Mouse (Mus musculus) testis, postnatal 10 days (tissue): ENCODE measurements around the gene Gdpgp1.

Source experiments
- DNase-seq: peaks from one replicate; pipeline ENCODE4 v3.0.0; 2021; ENCODE audit warnings: low spot score

Gene Gdpgp1

DNA sequence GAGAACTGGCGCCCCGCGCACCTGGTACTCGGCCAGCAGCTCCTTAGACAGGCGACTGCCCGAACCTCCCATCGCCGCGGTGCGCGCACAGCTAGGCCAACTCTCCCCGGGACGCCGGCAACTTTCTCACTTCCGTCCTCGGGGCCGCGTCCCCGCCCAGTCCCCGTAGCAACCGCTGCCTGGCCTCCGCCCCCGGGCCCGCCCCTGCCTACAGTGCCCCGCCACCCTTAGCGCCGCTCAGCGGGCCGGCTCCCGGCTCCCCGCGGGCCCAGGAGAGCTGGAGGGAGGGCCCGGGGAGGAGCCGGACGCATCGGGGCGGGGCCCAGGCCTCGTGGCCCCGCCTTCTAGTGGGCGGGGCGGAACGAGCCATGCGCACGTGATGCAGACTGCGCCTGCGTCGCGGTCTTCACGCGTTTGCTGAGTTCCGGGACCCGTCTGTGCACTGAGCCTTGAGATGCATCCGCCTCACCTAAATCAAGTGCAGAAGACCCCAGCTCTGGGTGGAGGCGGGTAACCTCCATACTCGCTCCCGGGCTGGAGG lies at the start of gene Gdpgp1, which contains the start of gene Cib1:
Gene Gdpgp1 (plus strand): TSS at position 377 of the 541 bp plus-strand sequence.
Gene Cib1 (minus strand): TSS at position 325 of the 541 bp plus-strand sequence.
- peak; percentile 98 for DNase-seq

DNA sequence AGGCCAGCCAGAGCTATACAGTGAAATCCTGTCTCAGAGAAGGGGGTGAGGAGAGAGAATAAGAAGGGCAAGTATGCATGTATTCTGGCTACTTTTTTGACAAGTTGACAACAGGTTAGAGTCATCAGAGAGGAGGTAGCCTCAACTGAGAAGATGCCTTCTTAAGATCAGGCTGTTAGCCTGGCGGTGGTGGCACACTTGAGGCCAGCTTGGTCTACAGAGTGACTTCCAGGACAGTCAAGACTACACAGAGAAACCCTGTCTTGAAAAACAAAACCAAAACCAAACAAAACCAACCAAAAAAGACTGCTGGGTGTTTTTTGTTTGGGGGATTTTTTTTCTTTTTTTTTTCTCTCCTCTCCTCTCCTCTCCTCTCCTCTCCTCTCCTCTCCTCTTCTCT lies 49.2 kb upstream of the Gdpgp1 start:
- DNase-seq, result no peak

DNA sequence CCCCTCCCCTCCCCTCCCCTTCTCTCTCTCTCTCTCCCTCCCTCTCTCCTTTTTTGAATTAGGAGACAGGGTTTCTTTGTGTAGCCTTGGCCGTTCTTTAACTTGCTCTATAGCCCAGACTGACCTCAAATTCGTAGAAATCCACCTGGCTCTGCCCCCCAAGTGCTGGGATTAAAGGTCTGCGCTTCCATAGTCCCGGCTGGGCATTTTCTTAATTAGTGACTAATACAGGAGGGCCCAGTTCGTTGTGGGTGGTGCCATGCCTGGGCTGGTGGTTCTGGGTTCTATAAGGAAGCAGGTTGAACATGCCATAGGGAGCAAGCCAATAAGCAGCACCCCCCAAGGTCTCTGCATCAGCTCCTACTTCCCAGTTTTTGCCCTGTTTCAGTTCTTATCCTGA lies 48.7 kb upstream of the Gdpgp1 start:
- no peak for DNase-seq

DNA sequence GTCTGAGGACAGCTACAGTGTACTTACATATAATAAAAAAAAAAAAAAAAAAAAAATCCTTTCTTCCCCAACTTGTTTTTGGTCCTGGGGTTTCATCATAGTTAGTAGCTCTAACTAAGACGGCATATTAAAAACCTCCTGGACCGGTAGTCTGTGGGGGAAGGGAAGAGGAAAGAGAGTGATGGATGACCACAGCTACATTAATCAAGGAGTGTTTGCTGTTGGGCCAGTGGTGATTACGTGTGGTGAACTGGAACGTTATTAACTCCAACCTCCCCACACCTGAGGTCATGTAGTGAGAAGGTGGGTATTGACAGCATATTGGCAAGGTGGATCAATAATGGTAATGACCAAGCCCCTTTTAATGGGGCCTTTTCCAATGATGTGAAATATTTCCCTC lies 48.1 kb upstream of the Gdpgp1 start:
- DNase-seq, result no peak

DNA sequence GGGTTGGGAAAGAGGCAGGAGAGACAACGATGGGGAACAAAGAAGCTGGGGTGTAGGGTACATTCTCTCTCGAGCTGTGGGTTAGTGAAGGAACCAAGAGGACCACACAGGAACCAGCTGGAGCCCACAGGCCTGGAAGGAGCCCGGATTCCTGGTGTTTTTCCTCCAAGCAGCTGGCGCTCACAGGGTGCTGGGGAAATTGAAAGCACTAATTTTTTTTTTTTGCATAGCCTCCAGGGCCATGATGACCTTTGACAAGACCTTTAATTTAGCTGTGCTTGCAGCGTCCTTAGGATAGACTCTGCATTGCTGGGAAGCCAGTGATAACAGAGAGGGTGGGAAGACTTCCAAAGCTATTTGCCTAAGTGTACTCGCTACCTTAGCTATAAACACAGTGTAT lies 47.7 kb upstream of the Gdpgp1 start:
- DNase-seq, result no peak

DNA sequence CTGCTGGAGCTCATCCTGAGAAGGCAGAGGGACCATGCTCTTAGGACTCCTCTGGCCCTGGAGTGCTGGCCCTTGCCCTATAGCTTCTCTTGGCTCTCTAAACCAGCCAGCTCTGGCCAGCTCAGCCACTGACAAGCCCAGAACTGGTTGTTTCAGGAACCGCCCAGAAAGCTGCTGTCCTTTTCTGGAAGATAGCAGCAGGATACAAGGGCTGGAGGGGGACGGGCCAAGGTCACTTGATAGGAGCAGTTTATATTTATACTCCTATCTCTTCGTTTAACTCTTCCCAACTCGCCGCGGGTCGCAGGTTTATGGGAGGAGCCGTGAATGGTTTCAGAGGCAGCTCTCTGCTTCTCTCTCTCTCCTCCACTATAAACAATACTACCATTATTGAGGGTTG lies 46.6 kb upstream of the Gdpgp1 start:
- DNase-seq, result peak; percentile 77

DNA sequence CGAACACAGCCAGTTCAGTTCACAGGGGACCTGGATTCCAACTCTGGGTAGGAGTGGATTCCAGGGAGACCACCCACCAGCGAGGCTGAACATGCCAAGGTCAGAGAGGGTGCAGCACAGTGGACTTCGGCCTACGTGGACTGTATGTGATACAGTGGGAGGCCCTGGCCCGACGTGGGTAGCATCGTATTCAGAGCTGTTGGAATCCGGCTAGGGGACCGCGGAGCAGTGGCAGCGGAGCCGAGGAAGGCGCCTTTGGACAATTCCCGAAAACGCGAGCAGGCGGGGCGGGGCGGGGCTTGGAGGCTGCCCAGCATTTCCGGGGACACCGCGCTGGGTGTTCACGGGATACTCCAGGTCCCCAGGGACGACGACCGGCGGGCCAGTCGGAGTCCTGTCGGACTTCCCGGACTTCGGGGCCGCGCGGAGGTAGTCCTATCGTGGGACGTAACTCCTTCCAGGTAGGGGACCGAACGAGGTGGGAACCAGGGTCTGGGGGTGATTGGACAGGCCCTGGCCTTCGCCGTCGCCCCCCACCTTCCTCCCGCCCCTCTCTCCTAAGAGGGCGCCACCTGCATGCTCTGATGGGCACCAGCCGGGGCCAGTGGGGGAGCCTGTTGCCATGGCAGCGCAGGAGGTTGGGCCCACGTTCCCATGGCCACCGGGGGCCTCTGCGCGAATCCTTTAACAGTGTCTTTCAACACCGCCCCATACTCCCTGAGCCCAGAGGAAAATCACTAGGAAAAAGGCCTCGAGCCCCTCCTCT lies 46.0 kb upstream of the Gdpgp1 start, which contains the start of gene Sema4b:
Gene Sema4b (plus strand): TSS at position 311 of the 766 bp plus-strand sequence.
- peak; percentile 97 for DNase-seq

DNA sequence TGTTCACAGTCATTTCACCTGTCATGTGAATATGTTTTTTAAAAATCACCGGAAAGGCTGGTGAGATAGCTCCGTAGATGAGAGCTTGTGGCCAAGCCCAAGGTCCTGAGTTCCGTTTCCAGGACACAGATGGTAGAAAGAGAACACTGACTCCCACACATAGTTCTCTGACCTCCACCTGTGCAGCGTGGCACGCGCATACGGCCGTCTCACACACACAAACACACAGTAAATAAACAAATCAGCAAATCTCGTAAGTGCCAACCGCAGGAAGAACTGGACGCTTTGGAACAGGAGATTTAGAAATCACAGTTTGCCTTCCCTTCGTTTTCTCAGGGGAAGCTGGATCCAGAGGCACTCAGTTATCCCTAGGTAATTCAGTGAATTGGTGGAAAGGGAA lies 45.2 kb upstream of the Gdpgp1 start:
- no peak for DNase-seq

DNA sequence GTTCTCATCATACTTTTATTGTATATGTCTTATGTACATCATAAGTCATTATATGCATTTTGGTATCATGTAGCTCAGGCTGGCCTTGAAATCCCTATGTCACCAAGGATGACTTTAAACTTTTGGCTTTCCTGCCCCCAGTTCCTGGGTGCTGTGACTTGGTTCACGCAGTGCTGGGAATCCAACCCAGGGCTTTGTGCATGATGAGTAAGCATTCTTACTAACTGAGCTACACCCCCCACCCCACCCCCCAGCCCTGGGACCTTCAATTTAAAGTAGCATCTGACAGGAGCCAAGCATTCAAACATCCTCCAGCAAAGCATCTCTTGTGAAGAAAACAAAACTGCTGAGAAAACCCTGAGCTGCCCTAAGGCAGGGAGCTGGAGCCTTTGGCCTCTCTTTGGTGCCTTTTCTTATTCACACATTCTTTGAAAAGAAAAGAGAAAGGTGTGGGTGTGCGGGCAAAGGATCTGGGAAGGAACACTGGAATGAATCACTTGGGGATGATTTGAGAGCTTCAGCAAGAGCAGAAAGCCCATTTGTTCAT lies 44.0 kb upstream of the Gdpgp1 start:
- no peak for DNase-seq

DNA sequence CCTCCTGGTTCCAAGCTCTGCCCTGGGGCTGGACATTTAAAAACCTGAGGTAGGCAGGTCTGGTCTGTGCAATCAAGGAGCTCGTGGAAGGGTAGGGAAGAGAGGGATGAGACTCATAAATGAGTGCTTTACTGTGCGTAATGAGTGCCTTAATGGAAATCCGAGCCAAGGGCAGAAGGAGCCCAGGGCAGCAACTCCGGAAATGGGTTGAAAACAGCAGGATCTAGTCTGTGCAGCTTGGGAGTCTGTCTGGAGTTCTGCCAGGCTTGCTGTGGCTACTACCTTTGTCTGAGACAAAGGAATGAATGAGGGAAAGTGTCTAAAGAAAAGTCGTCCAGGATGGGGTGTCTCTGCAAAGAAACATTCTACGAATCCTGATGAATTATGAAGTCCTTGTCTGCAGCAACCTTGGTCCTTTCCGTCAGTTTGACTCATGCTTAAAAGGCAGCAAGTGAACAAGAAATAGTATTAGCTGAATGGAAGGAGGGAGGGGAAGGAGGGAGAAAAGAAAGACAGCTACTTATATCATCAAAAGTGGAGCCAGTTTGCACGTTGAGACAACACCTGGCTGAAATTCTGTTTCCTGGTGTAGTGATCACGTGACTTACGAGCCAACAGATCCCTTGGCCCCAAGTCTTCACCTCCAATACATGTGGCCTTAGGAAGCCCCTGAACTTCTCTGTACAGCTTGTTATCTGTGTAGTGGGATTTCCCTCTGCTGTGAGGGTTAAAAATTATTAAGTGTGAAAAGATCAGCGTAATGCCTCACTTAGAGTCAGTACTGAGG lies 43.3 kb upstream of the Gdpgp1 start:
- no peak for DNase-seq

DNA sequence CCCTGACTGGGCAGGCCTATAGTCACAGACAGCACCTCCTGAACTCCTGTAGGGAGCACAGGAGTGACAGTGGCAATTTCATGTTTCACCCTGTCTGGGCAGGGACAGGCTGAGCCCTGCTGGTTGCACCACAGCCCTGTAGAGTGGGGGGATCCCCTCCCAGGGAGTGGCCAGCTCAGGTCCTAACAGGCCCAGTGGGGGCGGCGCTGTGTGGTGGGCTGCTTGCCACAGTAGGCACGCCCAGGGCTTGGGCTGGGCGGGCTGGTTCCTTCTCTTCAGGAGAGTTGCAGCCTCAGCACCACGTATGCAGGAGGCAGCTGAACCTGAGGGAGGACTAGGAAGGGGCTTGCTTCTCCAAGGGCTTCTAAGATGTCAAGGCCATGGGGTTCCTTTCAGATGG lies 41.2 kb upstream of the Gdpgp1 start:
- peak; percentile 79 for DNase-seq

DNA sequence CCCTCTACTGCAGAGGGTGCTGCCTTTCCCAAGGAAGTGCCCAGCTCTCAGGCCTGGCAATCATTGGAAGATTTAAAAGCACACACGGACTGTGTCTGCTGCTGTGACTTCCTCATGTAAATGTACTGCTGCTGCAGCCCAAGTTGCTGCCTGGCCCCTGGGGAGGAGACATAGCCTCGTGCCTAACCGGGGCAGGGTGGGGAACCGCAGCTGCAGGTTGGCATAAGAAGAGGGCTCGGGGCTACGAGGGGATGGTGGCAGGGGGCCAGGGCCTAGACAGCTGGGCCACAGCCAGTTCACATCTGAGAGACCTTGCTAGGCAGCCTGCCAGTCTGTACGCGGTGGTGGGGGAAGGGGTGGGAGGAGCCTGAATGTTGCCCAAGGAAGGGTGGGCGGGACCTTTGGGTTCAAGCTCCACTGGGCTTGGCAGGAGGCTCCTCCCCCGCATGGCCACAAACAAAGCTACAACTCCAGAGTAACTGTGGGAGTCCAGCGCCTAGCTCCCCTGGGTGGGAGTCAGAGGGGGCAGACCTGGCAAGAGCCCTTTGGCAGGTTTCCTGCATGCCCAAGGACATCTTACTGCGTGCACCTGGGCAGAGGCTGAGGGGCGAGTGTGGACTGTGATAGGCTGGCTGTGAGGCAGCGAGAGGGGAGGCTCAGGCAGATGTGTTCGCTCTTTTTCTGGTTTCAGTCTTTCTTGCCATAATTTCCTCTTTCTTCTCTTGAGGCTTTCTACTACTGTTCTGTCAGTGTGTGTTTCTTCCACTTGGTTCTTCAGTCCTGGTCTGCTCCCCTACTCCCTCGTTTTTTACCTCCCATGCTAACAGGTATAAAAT lies 40.2 kb upstream of the Gdpgp1 start:
- peak; percentile 92 for DNase-seq

DNA sequence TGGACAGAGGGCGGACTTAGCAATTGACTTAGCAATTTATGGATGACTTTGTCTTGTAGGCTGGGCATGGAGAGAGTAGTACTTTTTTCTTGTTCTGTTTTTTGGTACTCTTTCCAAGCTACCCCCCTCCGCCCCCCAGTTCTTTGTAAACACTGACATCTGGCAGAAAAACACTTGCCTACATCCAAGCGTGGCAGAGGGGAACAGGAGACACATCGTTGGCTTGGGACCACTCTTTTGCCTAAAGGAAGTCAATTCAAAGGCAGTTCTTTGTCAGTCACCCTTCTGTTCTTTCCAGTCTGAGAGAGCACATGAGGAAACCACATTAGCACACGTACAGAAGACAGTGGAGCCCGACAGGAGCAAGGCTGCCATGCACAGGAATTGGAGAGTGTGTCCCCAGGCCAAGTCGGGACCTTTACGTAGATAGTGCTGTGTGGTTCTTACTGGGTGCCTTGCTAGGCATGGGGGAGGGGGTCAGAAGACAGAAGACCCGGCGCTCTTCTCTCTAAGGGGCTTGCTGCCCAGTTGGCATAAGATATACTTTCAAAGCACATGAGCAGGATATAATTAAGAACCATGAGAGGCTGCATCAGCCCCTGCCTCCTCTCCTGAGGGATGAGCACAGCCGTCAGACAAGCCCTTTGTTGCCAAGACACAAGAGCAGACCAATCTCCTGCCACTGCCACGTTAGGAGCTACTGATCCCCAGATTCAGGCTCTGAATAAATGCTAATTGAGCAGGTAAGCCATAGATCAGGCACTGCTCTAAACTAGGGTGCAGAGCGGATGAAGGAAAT lies 38.5 kb upstream of the Gdpgp1 start:
- DNase-seq, result no peak

DNA sequence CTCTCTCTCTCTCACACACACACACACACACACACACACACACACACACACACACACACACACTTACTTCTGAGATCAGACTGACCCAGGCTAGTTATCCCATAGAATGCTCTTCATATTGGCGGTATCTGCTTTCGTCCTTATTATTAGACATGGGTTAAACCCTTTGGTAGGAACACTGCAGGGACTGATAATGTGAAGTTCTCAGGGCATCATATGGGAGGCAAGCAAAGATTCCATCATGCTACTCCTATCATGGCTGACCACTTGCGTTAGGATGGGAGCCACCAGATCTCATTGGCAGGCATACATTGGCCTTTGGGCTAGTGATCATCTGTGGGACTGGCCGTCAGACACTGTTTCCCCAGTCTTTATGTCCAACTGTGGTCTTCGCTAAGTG lies 37.5 kb upstream of the Gdpgp1 start:
- DNase-seq, result no peak

DNA sequence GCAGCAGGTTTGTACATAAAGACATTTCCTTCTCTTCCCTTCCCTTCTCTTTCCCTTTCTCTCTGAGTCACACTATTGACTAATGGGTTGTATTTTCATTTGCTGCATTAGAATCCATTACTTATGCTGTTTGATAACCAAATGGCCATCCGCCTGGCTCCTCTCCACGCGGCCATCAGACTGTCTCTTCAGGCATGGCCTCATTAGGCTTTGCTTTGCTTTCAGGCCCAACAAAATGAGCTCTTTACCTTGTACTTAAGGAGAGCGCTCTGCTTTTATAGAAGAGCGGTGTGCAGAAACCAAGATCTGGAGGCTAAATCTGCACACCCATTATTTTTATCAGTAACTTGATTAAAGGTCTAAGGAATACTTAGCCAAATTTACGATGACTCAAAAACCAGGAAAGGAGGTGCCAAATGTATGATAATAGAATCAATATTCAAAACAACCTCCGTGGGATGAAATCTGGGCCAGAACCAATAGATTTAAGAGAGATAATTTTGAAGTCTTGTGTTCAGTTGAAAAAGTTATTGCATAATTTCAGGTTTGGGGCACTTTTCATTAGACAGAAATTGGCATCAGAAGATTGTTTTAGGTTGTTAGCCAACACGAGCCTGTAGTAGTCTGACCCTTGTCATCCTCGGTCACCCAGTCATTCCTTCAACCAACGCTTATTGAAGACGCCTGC lies 36.9 kb upstream of the Gdpgp1 start:
- no peak for DNase-seq

DNA sequence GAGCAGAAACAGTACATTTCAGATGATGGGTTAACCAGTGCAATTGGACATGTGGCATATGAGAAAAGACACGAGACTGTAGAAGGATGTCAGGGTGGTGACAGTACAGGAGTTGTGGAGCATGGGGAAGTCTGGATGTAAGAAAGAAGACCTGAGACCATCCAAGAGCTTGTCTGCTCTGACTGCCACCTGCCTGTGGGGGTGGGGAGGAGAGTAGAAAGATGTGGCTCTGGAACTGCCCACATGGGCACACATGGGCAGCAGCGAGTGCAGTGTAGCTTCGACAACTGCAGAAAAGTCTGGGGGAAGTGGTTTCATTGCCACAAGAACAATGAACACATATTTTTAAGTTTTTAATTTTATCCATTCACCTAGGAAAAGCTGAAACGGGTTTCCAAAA lies 35.3 kb upstream of the Gdpgp1 start:
- no peak for DNase-seq

DNA sequence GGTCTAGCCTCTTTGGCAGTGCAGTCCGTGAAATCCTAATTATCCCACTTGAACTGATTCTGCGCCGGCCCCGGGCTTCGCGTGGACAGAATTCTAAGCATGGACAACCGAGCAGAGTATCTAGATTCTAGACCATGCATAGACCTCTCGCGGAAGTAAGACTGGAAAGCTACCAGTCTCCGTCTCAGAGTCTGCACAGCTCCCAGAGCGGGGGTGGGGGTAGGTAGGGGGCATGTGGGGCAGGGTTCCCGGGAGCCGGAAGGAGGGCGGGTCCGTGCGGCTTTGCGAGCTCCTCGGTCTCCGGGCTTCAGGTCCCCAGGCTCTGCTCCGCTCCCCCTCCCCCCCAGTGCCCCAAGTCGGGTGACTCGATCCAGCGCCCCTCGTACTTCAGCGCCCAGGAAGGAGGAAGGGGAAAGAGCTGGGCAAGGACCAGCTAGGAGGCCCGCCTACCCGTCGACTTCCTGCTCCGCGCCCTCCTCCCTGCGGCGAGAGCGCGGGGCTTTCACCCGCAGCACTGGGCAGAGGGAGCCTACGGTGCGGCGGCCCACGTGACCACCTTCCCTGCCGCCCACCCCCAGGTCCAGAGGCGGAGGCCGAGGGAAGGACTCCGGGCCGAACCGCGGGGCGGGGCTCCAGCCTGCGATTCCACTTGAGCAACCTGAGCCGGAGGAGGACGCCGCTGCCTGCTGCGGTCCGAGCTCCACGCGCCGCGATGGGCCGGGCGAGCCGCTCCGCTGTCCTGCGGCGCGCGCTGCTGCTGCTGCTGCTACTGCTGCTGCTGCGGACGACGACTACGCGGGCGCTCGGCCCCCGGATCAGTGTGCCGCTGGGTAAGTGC lies 34.5 kb upstream of the Gdpgp1 start:
- DNase-seq, result peak; percentile 87

DNA sequence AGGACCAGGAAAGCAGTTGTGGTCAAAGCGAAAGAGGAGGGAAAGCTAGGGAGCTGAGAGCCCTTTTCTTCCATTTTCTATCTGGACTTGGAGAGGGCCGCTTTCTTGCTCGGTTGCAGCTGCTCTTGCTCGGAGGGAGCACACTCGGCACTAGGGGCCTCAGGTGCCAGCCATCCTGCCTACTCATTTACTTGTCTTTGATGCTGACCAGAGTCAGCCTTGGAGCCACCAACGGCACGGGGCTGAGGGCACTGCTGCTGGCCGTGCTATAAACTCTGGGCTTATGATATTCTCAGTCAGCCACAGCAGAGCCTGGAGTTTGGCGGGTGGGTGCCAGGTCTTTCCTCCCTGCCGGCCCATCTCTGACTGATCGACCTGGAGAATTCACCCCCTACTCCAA lies 33.8 kb upstream of the Gdpgp1 start:
- no peak for DNase-seq

DNA sequence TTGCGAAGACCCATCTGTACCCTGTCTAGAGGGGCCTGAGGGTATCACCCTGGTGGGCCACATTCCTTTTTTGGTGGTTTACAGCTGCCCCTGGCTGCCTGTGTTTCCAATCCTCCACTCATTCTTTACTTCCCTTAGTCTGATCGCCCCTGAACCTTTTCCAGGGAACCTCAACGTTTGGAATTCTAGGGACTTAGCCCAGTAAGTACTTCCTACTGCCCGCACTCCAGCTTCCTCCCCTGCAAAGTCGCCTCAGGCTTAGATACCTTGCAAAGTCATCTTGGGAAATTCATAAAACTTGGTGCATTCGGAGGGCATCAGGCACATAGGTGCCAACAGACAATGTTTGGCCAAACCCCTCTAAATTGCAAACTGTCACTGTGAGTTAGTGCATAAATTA lies 33.4 kb upstream of the Gdpgp1 start:
- no peak for DNase-seq
